ENCODE assay signal across 14 mouse cellular contexts in the genomic region with DNA sequence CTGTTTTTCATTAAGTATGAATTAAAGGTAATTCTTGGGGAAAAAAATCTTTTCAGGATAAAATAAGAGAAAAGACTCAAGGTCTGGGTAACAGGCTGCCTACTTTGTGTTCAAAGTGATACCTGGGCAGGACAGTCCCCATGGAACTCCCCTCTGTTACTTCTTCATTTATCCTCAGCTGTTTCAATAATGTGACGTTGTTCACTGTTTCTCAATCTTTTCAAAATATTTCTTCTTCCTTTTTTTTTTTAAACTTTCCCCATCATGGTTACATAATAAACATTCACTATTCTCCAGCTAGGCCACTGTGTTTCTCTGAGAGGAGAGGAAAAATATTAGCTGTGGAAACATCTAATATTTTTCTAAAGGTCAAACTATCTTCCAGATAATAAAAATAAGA.
"Had no signal": no experiment of that assay in that cellular context is flagged by ENCODE, and none has a peak within 500 bp of the region (broad histone marks: within the 10 kb centered on the region; RNA-seq: fewer than 3 reads in every experiment).

No protein-coding gene starts in this region.

- H3K27ac ChIP-seq: kidney, postnatal 0 days; limb, embryonic 15.5 days; liver, embryonic 15.5 days; midbrain, embryonic 10.5 days; neural tube, embryonic 12.5 days; stomach, embryonic 15.5 days had no signal

- DNase-seq: kidney, adult 11 months; kidney, adult 9 months; lung, embryonic 14.5 days; lung, postnatal 14 days; midbrain, embryonic 14.5 days; retina, postnatal 1 day; thymus, adult 2 months; thymus, postnatal 25 days had no signal

- H3K4me3 ChIP-seq: limb, embryonic 15.5 days; liver, embryonic 15.5 days; midbrain, embryonic 10.5 days; neural tube, embryonic 12.5 days; stomach, embryonic 15.5 days had no signal
